8 mouse cellular contexts compared by ENCODE assay signal in genomic region chr8:120736486-120736885, GRCm38 (mm10). TPM values are rescaled to one million over a fixed set of nuclear protein-coding genes. Genes with fewer than 3 reads are reported as not detected.
DNase-seq lines count a peak whose midpoint lies in the region; ATAC-seq and TF ChIP-seq lines count a peak whose summit lies in the region.

No protein-coding gene starts in this region.

- peak; percentile 70; the same call in 1 of the 2 replicates for ATAC-seq in kidney, embryonic 15.5 days (replicated peaks; ENCODE audit: low FRiP score)
- peak; percentile 37; the same call in 1 of the 2 replicates for ATAC-seq in stomach, embryonic 14.5 days (ENCODE audit: insufficient number of reproducible peaks, insufficient read depth, low FRiP score, low read depth)
- ATAC-seq in erythroid progenitor cell, adult 5-6 weeks (replicated peaks; ENCODE audit: low FRiP score, poor library complexity, severe bottlenecking): no peak

- H3K36me3 ChIP-seq in heart, adult 2 months (ENCODE audit: control insufficient read depth, insufficient read depth, low read length): no peaks in the 10 kb centered on the region
- no peaks in the 10 kb centered on the region for H3K36me3 ChIP-seq in kidney, embryonic 15.5 days
- no peaks in the 10 kb centered on the region for H3K36me3 ChIP-seq in stomach, embryonic 14.5 days (ENCODE audit: control insufficient read depth, insufficient read depth, low read length)

- H3K9me3 ChIP-seq in kidney, embryonic 15.5 days (replicated peaks): no peaks in the 10 kb centered on the region
- no peaks in the 10 kb centered on the region for H3K9me3 ChIP-seq in stomach, embryonic 14.5 days (ENCODE audit: control insufficient read depth, low read depth, low read length)

- intact Hi-C loops in heart, adult 2 months (cut with DNase I): loop anchor here (5.0 kb wide), 2 partner anchors 39 to 61 kb away; no protein-coding TSS in a partner anchor
- intact Hi-C loops in gastrocnemius, postnatal 14 days (cut with DNase I; ENCODE audit: low total_unique reads): no loop called here

- H3K9ac ChIP-seq in heart, adult 2 months (ENCODE audit: low read depth, low read length): peak overlapping the region; percentile 69
- peak overlapping the region; percentile 38 for H3K9ac ChIP-seq in kidney, embryonic 15.5 days
- H3K9ac ChIP-seq in stomach, embryonic 14.5 days (replicated peaks; ENCODE audit: low read depth, low read length): peak overlapping the region; percentile 22; the same call in 1 of the 2 replicates

- H3K79me2 ChIP-seq in heart, adult 2 months (replicated peaks; ENCODE audit: control insufficient read depth, insufficient read depth, low read length): no peaks in the 10 kb centered on the region

- peaks cover 6% of the 10 kb centered on the region for H3K4me1 ChIP-seq in heart, adult 2 months (ENCODE audit: control insufficient read depth, insufficient read depth, low read length)
- peaks cover 26% of the 10 kb centered on the region for H3K4me1 ChIP-seq in bone marrow macrophage, adult 2 months (ENCODE audit: control insufficient read depth, insufficient read depth, low read length)
- peaks cover 25% of the 10 kb centered on the region for H3K4me1 ChIP-seq in kidney, embryonic 15.5 days
- peaks cover 3% of the 10 kb centered on the region; the same call in 1 of the 2 replicates for H3K4me1 ChIP-seq in stomach, embryonic 14.5 days (ENCODE audit: control insufficient read depth, insufficient read depth, low read length)

- peak overlapping the region; percentile 48 for H3K27ac ChIP-seq in heart, adult 2 months
- H3K27ac ChIP-seq in bone marrow macrophage, adult 2 months (ENCODE audit: insufficient read depth, low read depth, low read length): peak overlapping the region; percentile 83
- no peak overlapping the region for H3K27ac ChIP-seq in kidney, embryonic 15.5 days
- H3K27ac ChIP-seq in stomach, embryonic 14.5 days (ENCODE audit: low read length): no peak overlapping the region

- peak in 1 of 2 experiments; percentile 67 for DNase-seq in heart, adult 2 months
- DNase-seq in heart, adult 11 months: no peak
- DNase-seq in gastrocnemius, postnatal 14 days: peak; percentile 40
- DNase-seq in lung, postnatal 10 days: peak; percentile 59

- peak overlapping the region; percentile 67 for H3K4me3 ChIP-seq in heart, adult 2 months
- peak overlapping the region; percentile 91 for H3K4me3 ChIP-seq in bone marrow macrophage, adult 2 months (ENCODE audit: insufficient read depth, low read length)
- peak overlapping the region; percentile 47 for H3K4me3 ChIP-seq in kidney, embryonic 15.5 days (replicated peaks)
- H3K4me3 ChIP-seq in stomach, embryonic 14.5 days (ENCODE audit: low read depth, low read length): peak overlapping the region; percentile 47

- no peak for TF ChIP-seq POLR2A in heart, adult 2 months (IDR thresholded peaks at IDR 0.05; ENCODE audit: insufficient read depth, low read depth, low read length)
- no peak for TF ChIP-seq POLR2A in bone marrow macrophage, adult 2 months (IDR thresholded peaks at IDR 0.05; ENCODE audit: borderline replicate concordance, low read depth, low read length)

- H3K27me3 ChIP-seq in heart, adult 2 months (ENCODE audit: control insufficient read depth, insufficient read depth, low read length): no peaks in the 10 kb centered on the region
- peaks cover 59% of the 10 kb centered on the region for H3K27me3 ChIP-seq in kidney, embryonic 15.5 days
- peaks cover 14% of the 10 kb centered on the region; the same call in 1 of the 2 replicates for H3K27me3 ChIP-seq in stomach, embryonic 14.5 days (ENCODE audit: control insufficient read depth, insufficient read depth, low read length)

- TF ChIP-seq CTCF in heart, adult 2 months (IDR thresholded peaks at IDR 0.05): no peak
- no peak for TF ChIP-seq CTCF in bone marrow macrophage, adult 2 months (IDR thresholded peaks at IDR 0.05; ENCODE audit: low read depth, low read length)

- no peak for TF ChIP-seq EP300 in heart, adult 2 months (IDR thresholded peaks at IDR 0.05; ENCODE audit: insufficient read depth, low read depth, low read length)

- 1% methylated on average over 11 of the region's 11 CpGs for WGBS in heart, adult 2 months
- under 1% methylated on average over 11 of the region's 11 CpGs for WGBS in kidney, embryonic 15.5 days
- WGBS in stomach, embryonic 14.5 days: 3% methylated on average over 11 of the region's 11 CpGs

- H3K4me2 ChIP-seq in kidney, embryonic 15.5 days: peak overlapping the region; percentile 87
- peak overlapping the region; percentile 85 for H3K4me2 ChIP-seq in stomach, embryonic 14.5 days (replicated peaks; ENCODE audit: low read depth, low read length)

RNA-seq across cellular contexts. Expression of gene Irf8, which starts 0.3 kb away (rescaled TPM):
- 1 to 10 TPM; 3.6 to 3.8 TPM for total RNA-seq in heart, adult 2 months (2021)
- polyA plus RNA-seq in heart, adult 2 months (2012; rRNA removed): 4.2 and 4.9 TPM in 2 replicates
- 157 and 163 TPM in 2 replicates for polyA plus RNA-seq in bone marrow macrophage, adult 2 months (2012; ENCODE audit: insufficient read depth, insufficient read length, missing spikeins)
- total RNA-seq in gastrocnemius, postnatal 14 days (2021): 1 to 10 TPM; 2.4 to 3.0 TPM
- 9.6 and 11.5 TPM in 2 replicates for polyA plus RNA-seq in kidney, embryonic 15.5 days (2015; fragmentation: Nextera tagmentation; extraction: Ambion mirVana)
- 12.7 and 15.3 TPM in 2 replicates for polyA plus RNA-seq in stomach, embryonic 14.5 days (2014; fragmentation: Nextera tagmentation; extraction: Ambion mirVana)
- 11.9 and 18.9 TPM in 2 replicates for total RNA-seq in erythroid progenitor cell, adult 5-6 weeks (2015; ENCODE audit: low replicate concordance)
- total RNA-seq in erythroid progenitor cell, adult 5-6 weeks (2017; ENCODE audit: low replicate concordance): 11.4 and 20.3 TPM in 2 replicates

Comparison
In these comparisons a context has a peak if more than half of its experiments do, and no peak if none do; other contexts are left out.
1. H3K27ac ChIP-seq: peak in heart, adult 2 months (single experiment) and bone marrow macrophage, adult 2 months (single experiment); none in kidney, embryonic 15.5 days (single experiment) and stomach, embryonic 14.5 days (single experiment).
2. Peak in every context shown above with its lines, with median percentiles within 50 percentile points of each other: H3K4me3 ChIP-seq and H3K9ac ChIP-seq.